Mouse (Mus musculus): Measurements from ENCODE around the gene Zfp850.
"Not testable (repeated sequence)": the region's sequence is repeated elsewhere in the genome, so short reads cannot be mapped to it uniquely, and the experiment has no call there.

Zfp850 gene

GRCm38 (mm10) chr7:28013549-28014444, at the start of gene Zfp850:
Gene Zfp850, minus strand, starts transcription at chr7:28014115.
- peak in 1 of 2 experiments; percentile 21 for DNase-seq (ENCODE audit: low read depth in 1 of 2, low spot score in 2 of 2)

- no peak for DNase-seq (ENCODE audit: low read depth in 1 of 2, low spot score in 2 of 2)
These were observed 46.1 kb upstream of the Zfp850 start for GRCm38 (mm10) chr7:28059972-28060371.

- DNase-seq (ENCODE audit: low read depth in 1 of 2, low spot score in 2 of 2) = no peak
These were observed 39.4 kb upstream of the Zfp850 start for GRCm38 (mm10) chr7:28053046-28053930.

GRCm38 (mm10) chr7:28050584-28050983, 36.7 kb upstream of the Zfp850 start:
- no peak for DNase-seq (ENCODE audit: low read depth in 1 of 2, low spot score in 2 of 2)

- DNase-seq (ENCODE audit: low read depth in 1 of 2, low spot score in 2 of 2) = peak; percentile 94 to 96
These were observed 35.8 kb upstream of the Zfp850 start, which contains the start of gene Psmc4 for GRCm38 (mm10) chr7:28049476-28050409. Gene Psmc4, minus strand, starts transcription at chr7:28050101.

GRCm38 (mm10) chr7:28044524-28044923, 30.6 kb upstream of the Zfp850 start:
- DNase-seq (ENCODE audit: low read depth in 1 of 2, low spot score in 2 of 2) = no peak

GRCm38 (mm10) chr7:28014445-28014810, 513 bp upstream of the Zfp850 start:
- DNase-seq (ENCODE audit: low read depth in 1 of 2, low spot score in 2 of 2) = no peak

GRCm38 (mm10) chr7:28010271-28010670, 3.6 kb downstream of the Zfp850 start:
- DNase-seq (ENCODE audit: low read depth in 1 of 2, low spot score in 2 of 2) = no peak

- DNase-seq (ENCODE audit: low read depth in 1 of 2, low spot score in 2 of 2) = no peak
These were observed 31.7 kb downstream of the Zfp850 start for GRCm38 (mm10) chr7:27982197-27982596.

- DNase-seq (ENCODE audit: low read depth in 1 of 2, low spot score in 2 of 2) = peak; percentile 18 to 45
These were observed 35.0 kb downstream of the Zfp850 start, which contains the start of gene Zfp780b for GRCm38 (mm10) chr7:27978683-27979528. Gene Zfp780b, minus strand, starts transcription at chr7:27979171.

- not testable (repeated sequence) for DNase-seq (ENCODE audit: low read depth in 1 of 2, low spot score in 2 of 2)
These were observed 64.5 kb downstream of the Zfp850 start for GRCm38 (mm10) chr7:27949451-27949850.

- DNase-seq (ENCODE audit: low read depth in 1 of 2, low spot score in 2 of 2) = not testable (repeated sequence)
These were observed 72.0 kb downstream of the Zfp850 start for GRCm38 (mm10) chr7:27941869-27942268.

Measured in monocyte, adult 2 months (primary cell).